Mouse (Mus musculus): ENCODE measurements around the gene Aqp11.

- TF ChIP-seq POLR2A (IDR thresholded peaks at IDR 0.05; ENCODE audit: control insufficient read depth, low read depth, low read length) (no peak), CTCF (IDR thresholded peaks at IDR 0.05; ENCODE audit: control insufficient read depth, insufficient read depth, insufficient replicate concordance, low read depth, low read length) (no peak)
Measured at GRCm38 (mm10) chr7:97781496-97781895, 43.4 kb upstream of the Aqp11 start.

All from testis, adult 2 months (tissue).